Mouse (Mus musculus) thymus, adult 2 months (tissue): Measurements from ENCODE around the gene Adam10.

Source experiments
- CTCF ChIP-seq: fragments of 200-500 bp; IDR thresholded peaks from 2 replicates; pipeline ENCODE4 v1.5.1; 2012; ENCODE audit warnings: mild to moderate bottlenecking, control low read depth, low read length, moderate library complexity, borderline replicate concordance; ENCODE audit not compliant: control insufficient read depth, poor library complexity, insufficient read depth; ENCODE audit errors: extremely low read depth
- POLR2A ChIP-seq: fragments of 200-500 bp; IDR thresholded peaks from 2 replicates; pipeline ENCODE4 v1.6.1; 2012; ENCODE audit warnings: mild to moderate bottlenecking, low read length, control low read depth, moderate library complexity; ENCODE audit not compliant: control insufficient read depth, poor library complexity, insufficient read depth; ENCODE audit errors: extremely low read depth

DNA sequence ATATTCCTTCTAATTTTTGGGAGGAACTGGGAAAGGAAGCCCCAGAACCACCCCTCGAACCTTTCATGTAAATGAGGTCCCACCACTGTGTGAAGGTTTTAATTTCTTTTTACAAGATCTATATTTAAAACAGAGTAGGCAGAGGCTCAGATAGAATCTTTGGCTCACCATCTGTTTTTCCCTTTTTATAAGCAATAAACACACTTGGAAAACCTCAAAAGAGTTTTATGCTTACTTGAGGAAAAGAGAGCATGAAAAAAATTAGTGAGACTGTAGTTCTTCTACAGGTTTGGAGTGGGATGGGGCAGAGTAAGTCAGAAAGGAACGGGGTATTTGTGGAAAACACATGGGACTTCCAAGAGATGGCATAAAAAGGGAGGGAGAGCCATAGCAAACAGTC lies 26.6 kb upstream of the Adam10 start:
- TF ChIP-seq CTCF (no peak), POLR2A (no peak)
